Mouse (Mus musculus) cerebellum, adult 2 months (tissue): Measurements from ENCODE around the gene Zbtb20.

ENCODE experiments used
- CTCF ChIP-seq: fragments of 200-500 bp; IDR thresholded peaks from 2 replicates; pipeline ENCODE4 v1.5.1; 2011; ENCODE audit warnings: low read depth, mild to moderate bottlenecking, control low read depth, low read length, moderate library complexity, borderline replicate concordance; ENCODE audit not compliant: insufficient read depth
- POLR2A ChIP-seq: fragments of 200-500 bp; IDR thresholded peaks from 2 replicates; pipeline ENCODE4 v1.6.1; 2011; ENCODE audit warnings: low read length, control low read depth, borderline replicate concordance; ENCODE audit not compliant: insufficient read depth

GRCm38 (mm10) chr16:43235721-43236159, 360.1 kb downstream of the Zbtb20 start:
- no peak for TF ChIP-seq POLR2A
- TF ChIP-seq CTCF: no peak
